Mouse (Mus musculus) cortical plate, adult 2 months (tissue): ENCODE measurements around the gene Gfy. TPM values are rescaled to one million over a fixed set of nuclear protein-coding genes. Genes with fewer than 3 reads are reported as not detected.

Experiments used
- H3K27ac ChIP-seq: fragments of 200-500 bp; 2 replicates; pipeline ENCODE4 v1.5.1; 2012; ENCODE audit warnings: low read length, control low read depth, inconsistent platforms; ENCODE audit not compliant: insufficient read depth
- H3K4me1 ChIP-seq: fragments of 200-500 bp; 2 replicates; pipeline ENCODE4 v1.6.1; 2011; ENCODE audit warnings: low read length; ENCODE audit not compliant: control insufficient read depth, insufficient read depth
- H3K4me3 ChIP-seq: fragments of 200-500 bp; 2 replicates; pipeline ENCODE4 v1.5.1; 2011; ENCODE audit warnings: mild to moderate bottlenecking, low read length, control low read depth; ENCODE audit not compliant: insufficient read depth
- CTCF ChIP-seq: fragments of 200-500 bp; IDR thresholded peaks from 2 replicates; pipeline ENCODE4 v1.5.1; 2011; ENCODE audit warnings: mild to moderate bottlenecking, control low read depth, low read length; ENCODE audit not compliant: insufficient read depth; ENCODE audit errors: extremely low read depth
- POLR2A ChIP-seq: fragments of 200-500 bp; IDR thresholded peaks from 2 replicates; pipeline ENCODE4 v1.6.1; 2011; ENCODE audit warnings: mild to moderate bottlenecking, low read length, control low read depth; ENCODE audit not compliant: insufficient read depth; ENCODE audit errors: extremely low read depth
- polyA plus RNA-seq: library from polyadenylated mRNA; depleted of rRNA; stranded (reverse); fragments of >200 nt; gene quantifications from 2 replicates; pipeline ENCODE4 v1.2.3, GENCODE M21; 2012

The Gfy gene
- polyA plus RNA-seq, 1 experiment = 0.38 TPM

- TF ChIP-seq CTCF (no peak), POLR2A (no peak)
- Histone ChIP-seq H3K4me1 (0 out of 2 replicates have a peak, but pooled peaks cover 2% of the 10 kb centered on the region), H3K4me3 (no peak overlapping the region), H3K27ac (no peak overlapping the region)
Observed at GRCm38 (mm10) chr7:45195341-45196175, 16.2 kb upstream of the Gfy start.

- H3K27ac ChIP-seq = no peak overlapping the region
- TF ChIP-seq POLR2A (no peak), CTCF (no peak)
- 0 out of 2 replicates have a peak, but pooled peaks cover 2% of the 10 kb centered on the region for H3K4me1 ChIP-seq
- no peak overlapping the region for H3K4me3 ChIP-seq
Observed at GRCm38 (mm10) chr7:45193871-45194785, 14.8 kb upstream of the Gfy start.

- Histone ChIP-seq H3K4me1 (peaks cover 2% of the 10 kb centered on the region; the same call in 1 of the 2 replicates), H3K4me3 (no peak overlapping the region), H3K27ac (no peak overlapping the region)
- no peak for TF ChIP-seq POLR2A
- TF ChIP-seq CTCF = no peak
Observed at GRCm38 (mm10) chr7:45193406-45193805, 14.0 kb upstream of the Gfy start.

GRCm38 (mm10) chr7:45192585-45193310 is 13.4 kb upstream of the Gfy start:
- H3K4me3 ChIP-seq = no peak overlapping the region

GRCm38 (mm10) chr7:45191803-45192363 is 12.5 kb upstream of the Gfy start:
- no peak overlapping the region for H3K27ac ChIP-seq
- H3K4me3 ChIP-seq = no peak overlapping the region
- no peak for TF ChIP-seq CTCF
- no peak for TF ChIP-seq POLR2A
- peaks cover 2% of the 10 kb centered on the region; the same call in 1 of the 2 replicates for H3K4me1 ChIP-seq

More at GRCm38 (mm10) chr7:45192585-45193310, 13.4 kb upstream of the Gfy start:
- TF ChIP-seq CTCF (no peak), POLR2A (no peak)
- Histone ChIP-seq H3K27ac (no peak overlapping the region), H3K4me1 (peaks cover 2% of the 10 kb centered on the region; the same call in 1 of the 2 replicates)

GRCm38 (mm10) chr7:45191161-45191560 is 11.8 kb upstream of the Gfy start:
- Histone ChIP-seq H3K4me1 (no peaks in the 10 kb centered on the region; the same call in 1 of the 2 replicates), H3K4me3 (no peak overlapping the region), H3K27ac (no peak overlapping the region)
- TF ChIP-seq POLR2A = no peak
- TF ChIP-seq CTCF = no peak

- H3K27ac ChIP-seq = no peak overlapping the region
- H3K4me1 ChIP-seq = no peaks in the 10 kb centered on the region; the same call in 1 of the 2 replicates
- H3K4me3 ChIP-seq = no peak overlapping the region
- no peak for TF ChIP-seq POLR2A
- TF ChIP-seq CTCF = no peak
Observed at GRCm38 (mm10) chr7:45190186-45190585, 10.8 kb upstream of the Gfy start.

GRCm38 (mm10) chr7:45189600-45189999 is 10.2 kb upstream of the Gfy start:
- TF ChIP-seq POLR2A = 0 out of 2 replicates have a peak, but pooled peaks have one; percentile 5
- TF ChIP-seq CTCF = no peak
- H3K27ac ChIP-seq = no peak overlapping the region
- no peak overlapping the region for H3K4me3 ChIP-seq
- no peaks in the 10 kb centered on the region; the same call in 1 of the 2 replicates for H3K4me1 ChIP-seq
